Mouse (Mus musculus): Measurements from ENCODE around the gene Slc35e3. TPM values are rescaled to one million over a fixed set of nuclear protein-coding genes. Genes with fewer than 3 reads are reported as not detected.

Gene Slc35e3
- polyA plus RNA-seq (2021; fragmentation: Nextera tagmentation): 2.1 and 7.3 TPM in 2 replicates
- long read RNA-seq, experiment 1, partial matches to known transcripts: 3 of 10 reads
- long read RNA-seq, experiment 1, other reads (novel, unspliced or antisense): 5 of 10 reads
- long read RNA-seq, experiment 2, partial matches to known transcripts: 1 of 2 reads
- long read RNA-seq, experiment 2, other reads (novel, unspliced or antisense): 1 of 2 reads

DNA sequence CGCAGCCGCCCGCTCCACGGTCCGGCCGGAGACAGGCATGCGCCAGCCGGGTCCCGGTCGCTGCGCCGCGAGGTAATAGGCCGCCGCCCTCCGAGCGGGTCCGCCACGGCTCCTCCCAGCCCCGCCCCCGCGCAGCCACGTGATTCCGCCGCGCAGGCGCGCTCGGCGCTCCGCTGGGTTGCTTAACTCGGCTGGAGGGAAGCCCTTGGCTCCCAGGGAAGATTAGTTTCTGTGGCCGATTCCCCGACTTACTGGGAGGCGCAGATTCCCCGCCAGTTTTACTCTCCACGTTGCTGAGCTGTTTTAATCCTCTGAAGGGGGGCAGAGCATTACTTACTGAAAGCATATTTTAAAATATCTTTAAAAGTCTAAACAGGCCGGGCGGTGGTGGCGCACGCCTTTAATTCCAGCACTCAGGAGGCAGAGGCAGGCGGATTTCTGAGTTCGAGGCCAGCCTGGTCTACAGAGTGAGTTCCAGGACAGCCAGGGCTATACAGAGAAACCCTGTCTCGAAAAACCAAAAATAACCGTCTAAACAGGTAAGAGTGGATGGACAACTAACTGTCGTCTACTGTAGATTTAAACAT is at the start of gene Slc35e3:
Slc35e3 (minus strand) TSS at position 69 of the 587 bp plus-strand sequence.

GRCm38 (mm10) chr10:117792141-117793091 is 46.3 kb upstream of the Slc35e3 start, which contains the start of gene Nup107:
Gene Nup107, minus strand, starts transcription at chr10:117792705.

DNA sequence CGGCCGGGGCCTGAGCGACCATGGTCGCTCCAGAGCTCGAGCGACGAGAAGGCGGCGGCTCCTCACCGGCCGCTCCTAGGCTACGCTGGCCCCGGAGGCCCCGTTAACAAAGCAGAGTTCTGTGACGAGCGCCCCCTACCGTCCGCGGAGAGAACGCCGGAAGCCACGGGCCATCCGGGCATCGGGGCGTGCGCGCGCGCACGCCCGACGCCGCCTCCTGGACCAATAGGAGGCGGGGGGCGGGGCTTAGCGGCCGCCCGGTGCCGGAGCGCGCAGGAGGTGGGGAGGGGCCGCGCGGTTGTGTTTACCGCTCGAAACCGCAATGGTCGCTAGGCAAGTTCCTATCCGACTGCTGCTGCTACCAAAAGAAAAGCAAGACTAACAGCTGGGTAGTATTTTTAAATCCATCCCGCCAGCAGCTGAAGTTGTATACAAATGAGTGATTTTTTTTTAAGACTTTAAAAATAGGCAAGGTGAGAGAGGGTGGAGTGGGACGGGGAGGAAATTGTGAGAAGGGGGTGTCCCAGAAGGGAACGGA is 35.5 kb downstream of the Slc35e3 start, which contains the start of gene Mdm2:
Mdm2 (minus strand) TSS at position 155 of the 538 bp plus-strand sequence.

Other genes with a start within 250 kb of the Slc35e3 start
- gene Cpm, start 116.9 kb downstream of the Slc35e3 start, polyA plus RNA-seq (2021; fragmentation: Nextera tagmentation): 7.1 and 9.4 TPM in 2 replicates
- gene Mdm2, start 35.6 kb downstream of the Slc35e3 start, polyA plus RNA-seq (2021; fragmentation: Nextera tagmentation): 22.8 and 24.9 TPM in 2 replicates
- gene Nup107, start 46.3 kb upstream of the Slc35e3 start, polyA plus RNA-seq (2021; fragmentation: Nextera tagmentation): 7.4 and 8.9 TPM in 2 replicates
- 19.0 and 53.8 TPM in 2 replicates for gene Rap1b, start 99.7 kb upstream of the Slc35e3 start, polyA plus RNA-seq (2021; fragmentation: Nextera tagmentation)